Mouse (Mus musculus) limb, embryonic 14.5 days (tissue): ENCODE data around the gene C1qtnf3. TPM values are rescaled to one million over a fixed set of nuclear protein-coding genes. Genes with fewer than 3 reads are reported as not detected.
A peak's percentile ranks its signal among the peaks of the same experiment; 100 is the strongest.

ENCODE experiments used
- ATAC-seq: fragments of 200-750 bp; cut with Nextera tagmentation; 2 replicates; pipeline ENCODE4 v1.8.0; 2017; ENCODE audit warnings: low read depth, moderate number of reproducible peaks, moderate TSS enrichment; ENCODE audit not compliant: low FRiP score
- DNase-seq: peaks from one replicate; pipeline ENCODE4 v3.0.0-alpha.2; 2015; ENCODE audit warnings: low spot score
- H3K27ac ChIP-seq: fragments of 300-500 bp; sonication (generic); replicated peaks from 2 replicates; pipeline ENCODE4 v1.5.1; 2014; ENCODE audit warnings: low read depth, mild to moderate bottlenecking, low read length, moderate library complexity, mixed read lengths
- H3K27me3 ChIP-seq: fragments of 300-500 bp; sonication (generic); 2 replicates; pipeline ENCODE4 v1.6.1; 2014; ENCODE audit warnings: low read length, mixed read lengths; ENCODE audit not compliant: control insufficient read depth, insufficient read depth
- H3K36me3 ChIP-seq: fragments of 300-500 bp; sonication (generic); 2 replicates; pipeline ENCODE4 v1.6.1; 2014; ENCODE audit warnings: mild to moderate bottlenecking, low read length, moderate library complexity, mixed read lengths; ENCODE audit not compliant: control insufficient read depth, insufficient read depth
- H3K4me1 ChIP-seq: fragments of 300-500 bp; sonication (generic); 2 replicates; pipeline ENCODE4 v1.6.1; 2014; ENCODE audit warnings: antibody characterized with exemption, low read length, mixed read lengths; ENCODE audit not compliant: control insufficient read depth, insufficient read depth
- H3K4me2 ChIP-seq: fragments of 300-500 bp; sonication (generic); replicated peaks from 2 replicates; pipeline ENCODE4 v1.6.1; 2014; ENCODE audit warnings: low read depth, mild to moderate bottlenecking, low read length, moderate library complexity; ENCODE audit not compliant: severe bottlenecking
- H3K4me3 ChIP-seq: fragments of 300-500 bp; sonication (generic); replicated peaks from 2 replicates; pipeline ENCODE4 v1.5.1; 2014; ENCODE audit warnings: low read length
- H3K9ac ChIP-seq: fragments of 300-500 bp; sonication (generic); 2 replicates; pipeline ENCODE4 v1.6.1; 2014; ENCODE audit warnings: mild to moderate bottlenecking, low read depth, low read length, moderate library complexity; ENCODE audit not compliant: severe bottlenecking
- H3K9me3 ChIP-seq: fragments of 300-500 bp; sonication (generic); 2 replicates; pipeline ENCODE4 v1.6.1; 2016; ENCODE audit warnings: low read length; ENCODE audit not compliant: control insufficient read depth
- POLR2A ChIP-seq: fragments of 200-500 bp; IDR thresholded peaks from 2 replicates; pipeline ENCODE4 v1.8.0; 2012; ENCODE audit warnings: inconsistent platforms, mild to moderate bottlenecking, moderate library complexity, borderline replicate concordance; ENCODE audit not compliant: insufficient read depth, insufficient read length; ENCODE audit errors: extremely low read depth
- WGBS: fragments of 180-500 bp; shearing (Covaris S2); extraction: QIAGEN DNeasy Blood & Tissue Kit; methylation state at CpG from one replicate; pipeline ENCODE4 v1.1.7; 2014; 5-methylcytosine and 5-hydroxymethylcytosine counted together
- polyA plus RNA-seq, 2 experiments: library from polyadenylated mRNA; depleted of rRNA in 1 of 2; stranded (reverse) in 1 of 2; unstranded in 1 of 2; fragments of >200 nt; fragmentation: Nextera tagmentation in 1 of 2; extraction: Ambion mirVana in 1 of 2; gene quantifications; 2 replicates each; pipeline versions ENCODE4 v1.2.1 to v1.2.3; 2012 to 2014

The C1qtnf3 gene
- polyA plus RNA-seq, 2 experiments = 108 to 119 TPM

- H3K4me2 ChIP-seq = no peak overlapping the region
- DNase-seq (peak; percentile 24), ATAC-seq (no peak)
These were observed 31.1 kb upstream of the C1qtnf3 start for GRCm38 (mm10) chr15:10921064-10921463.

GRCm38 (mm10) chr15:10922061-10922460 lies 30.1 kb upstream of the C1qtnf3 start:
- Histone ChIP-seq H3K4me3 (no peak overlapping the region), H3K4me2 (no peak overlapping the region), H3K27ac (no peak overlapping the region), H3K4me1 (no peaks in the 10 kb centered on the region), H3K9me3 (no peaks in the 10 kb centered on the region), H3K27me3 (no peaks in the 10 kb centered on the region), H3K36me3 (no peaks in the 10 kb centered on the region), H3K9ac (no peak overlapping the region)
- DNase-seq (no peak), ATAC-seq (no peak)
- TF ChIP-seq POLR2A = no peak

More at GRCm38 (mm10) chr15:10921064-10921463, 31.1 kb upstream of the C1qtnf3 start:
- H3K9ac ChIP-seq = no peak overlapping the region
- no peaks in the 10 kb centered on the region for H3K36me3 ChIP-seq
- no peaks in the 10 kb centered on the region for H3K27me3 ChIP-seq
- no peaks in the 10 kb centered on the region for H3K4me1 ChIP-seq
- TF ChIP-seq POLR2A = no peak
- 23% methylated on average over 4 of the region's 4 CpGs for WGBS
- no peak overlapping the region for H3K27ac ChIP-seq
- H3K4me3 ChIP-seq = no peak overlapping the region
- no peaks in the 10 kb centered on the region for H3K9me3 ChIP-seq

- DNase-seq (no peak), ATAC-seq (no peak)
- Histone ChIP-seq H3K9ac (no peak overlapping the region), H3K4me3 (no peak overlapping the region), H3K27ac (no peak overlapping the region), H3K4me2 (no peak overlapping the region), H3K4me1 (no peaks in the 10 kb centered on the region), H3K27me3 (no peaks in the 10 kb centered on the region), H3K36me3 (no peaks in the 10 kb centered on the region), H3K9me3 (no peaks in the 10 kb centered on the region)
- TF ChIP-seq POLR2A = no peak
- WGBS = 49% methylated on average over 3 of the region's 3 CpGs
These were observed 29.6 kb upstream of the C1qtnf3 start for GRCm38 (mm10) chr15:10922570-10922969.

GRCm38 (mm10) chr15:10923076-10923995 lies 28.8 kb upstream of the C1qtnf3 start:
- no peak for TF ChIP-seq POLR2A
- H3K9me3 ChIP-seq = no peaks in the 10 kb centered on the region
- H3K27ac ChIP-seq = no peak overlapping the region
- no peaks in the 10 kb centered on the region for H3K27me3 ChIP-seq
- H3K4me3 ChIP-seq = no peak overlapping the region
- H3K4me2 ChIP-seq = no peak overlapping the region
- DNase-seq (no peak), ATAC-seq (no peak)
- WGBS = 75% methylated on average over 4 of the region's 4 CpGs
- no peak overlapping the region for H3K9ac ChIP-seq
- no peaks in the 10 kb centered on the region for H3K4me1 ChIP-seq
- H3K36me3 ChIP-seq = no peaks in the 10 kb centered on the region

- H3K4me3 ChIP-seq = no peak overlapping the region
- ATAC-seq (no peak), DNase-seq (no peak)
- TF ChIP-seq POLR2A = no peak
- 53% methylated on average over 8 of the region's 8 CpGs for WGBS
- H3K27ac ChIP-seq = no peak overlapping the region
- no peaks in the 10 kb centered on the region for H3K4me1 ChIP-seq
- H3K36me3 ChIP-seq = no peaks in the 10 kb centered on the region
- no peaks in the 10 kb centered on the region for H3K27me3 ChIP-seq
- H3K9me3 ChIP-seq = no peaks in the 10 kb centered on the region
- no peak overlapping the region for H3K4me2 ChIP-seq
- H3K9ac ChIP-seq = no peak overlapping the region
These were observed 24.8 kb upstream of the C1qtnf3 start for GRCm38 (mm10) chr15:10927325-10927724.
